Mouse (Mus musculus) CH12.LX (cell line): Measurements from ENCODE around the gene Lrrc75a. TPM values are rescaled to one million over a fixed set of nuclear protein-coding genes. Genes with fewer than 3 reads are reported as not detected.

Experiments used
- DNase-seq: peaks from one replicate; pipeline ENCODE4 v3.0.0-alpha.2; 2013; ENCODE audit errors: extremely low read depth
- H3K27ac ChIP-seq: 2 replicates; pipeline ENCODE4 v1.5.1; 2012; ENCODE audit warnings: low read depth, mild to moderate bottlenecking, control low read depth, moderate library complexity; ENCODE audit not compliant: insufficient read depth
- H3K27me3 ChIP-seq: replicated peaks from 2 replicates; pipeline ENCODE3; 2012; ENCODE audit warnings: inconsistent platforms
- H3K36me3 ChIP-seq, 2 experiments: replicated peaks in 1 of 2; 2 replicates each; pipeline versions ENCODE3 to v1.6.1; 2012; ENCODE audit warnings: inconsistent platforms in 1 of 2, low read length in 1 of 2, mild to moderate bottlenecking in 1 of 2, mixed read lengths in 1 of 2, moderate library complexity in 1 of 2; ENCODE audit not compliant: control insufficient read depth in 1 of 2, insufficient read depth in 1 of 2
- H3K4me1 ChIP-seq, 2 experiments: 2 replicates each; pipeline ENCODE4 v1.6.1; 2012; ENCODE audit warnings: inconsistent platforms in 1 of 2, moderate library complexity in 1 of 2; ENCODE audit not compliant: insufficient read depth in 2 of 2, control insufficient read depth in 1 of 2
- H3K4me2 ChIP-seq: 2 replicates; pipeline ENCODE4 v1.6.1; 2012; ENCODE audit warnings: low read depth, mild to moderate bottlenecking, control low read depth; ENCODE audit not compliant: poor library complexity, insufficient read depth, severe bottlenecking
- H3K4me3 ChIP-seq, 3 experiments: fragments of 150-350 bp in 1 of 3; sonication (generic) in 1 of 3; replicated peaks in 1 of 3; 2 replicates each; pipeline versions ENCODE3 to v1.5.1; 2011 to 2012; ENCODE audit warnings: low read depth in 2 of 3, low read length in 2 of 3, mild to moderate bottlenecking in 2 of 3, moderate library complexity in 2 of 3, control low read depth in 1 of 3, improper control_type of control experiment in 1 of 3, inconsistent platforms in 1 of 3, mixed read lengths in 1 of 3; ENCODE audit not compliant: poor library complexity in 1 of 3
- H3K79me2 ChIP-seq: replicated peaks from 2 replicates; pipeline ENCODE4 v1.6.1; 2012; ENCODE audit warnings: mild to moderate bottlenecking, moderate library complexity; ENCODE audit not compliant: control insufficient read depth, poor library complexity, insufficient read depth, severe bottlenecking; ENCODE audit errors: extremely low read depth
- H3K9ac ChIP-seq: 2 replicates; pipeline ENCODE4 v1.6.1; 2012; ENCODE audit warnings: low read depth, mild to moderate bottlenecking, control low read depth, moderate library complexity; ENCODE audit not compliant: insufficient read depth
- H3K9me3 ChIP-seq: replicated peaks from 2 replicates; pipeline ENCODE3; 2012; ENCODE audit warnings: low read length, inconsistent platforms, mixed read lengths
- CHD1 ChIP-seq: IDR thresholded peaks from 2 replicates; pipeline ENCODE4 v1.6.1; 2012; ENCODE audit warnings: low read depth, low read length, improper control_type of control experiment, inconsistent platforms
- ELF1 ChIP-seq: IDR thresholded peaks from 2 replicates; pipeline ENCODE4 v1.6.1; 2014; ENCODE audit warnings: low read depth, mild to moderate bottlenecking, inconsistent platforms, low read length, improper control_type of control experiment
- EP300 ChIP-seq: IDR thresholded peaks from 2 replicates; pipeline ENCODE4 v1.6.1; 2011; ENCODE audit warnings: low read length, improper control_type of control experiment
- HCFC1 ChIP-seq: IDR thresholded peaks from 2 replicates; pipeline ENCODE4 v1.6.1; 2012; ENCODE audit warnings: low read depth, mild to moderate bottlenecking, inconsistent platforms, low read length, improper control_type of control experiment
- MAZ ChIP-seq: IDR thresholded peaks from 2 replicates; pipeline ENCODE4 v1.6.1; 2012; ENCODE audit warnings: low read depth, mild to moderate bottlenecking, inconsistent platforms, low read length, improper control_type of control experiment, moderate library complexity
- MEF2A ChIP-seq: IDR thresholded peaks from 2 replicates; pipeline ENCODE4 v1.6.1; 2014; ENCODE audit warnings: low read depth, mild to moderate bottlenecking, inconsistent platforms, low read length, improper control_type of control experiment, borderline replicate concordance
- MYC ChIP-seq: IDR thresholded peaks from 2 replicates; pipeline ENCODE4 v1.6.1; 2011; ENCODE audit warnings: low read depth, mild to moderate bottlenecking, improper control_type of control experiment, low read length
- NELFE ChIP-seq: IDR thresholded peaks from 2 replicates; pipeline ENCODE4 v1.6.1; 2011; ENCODE audit warnings: low read depth, low read length, improper control_type of control experiment
- NRF1 ChIP-seq: IDR thresholded peaks from 2 replicates; pipeline ENCODE4 v1.6.1; 2014; ENCODE audit warnings: low read depth, mild to moderate bottlenecking, inconsistent platforms, low read length, improper control_type of control experiment, moderate library complexity
- PAX5 ChIP-seq: IDR thresholded peaks from 2 replicates; pipeline ENCODE4 v1.6.1; 2012; ENCODE audit warnings: low read length, inconsistent platforms, mixed read lengths
- POLR2AphosphoS2 ChIP-seq: IDR thresholded peaks from 2 replicates; pipeline ENCODE4 v1.6.1; 2011; ENCODE audit warnings: low read depth, low read length, improper control_type of control experiment
- RAD21 ChIP-seq: IDR thresholded peaks from 2 replicates; pipeline ENCODE4 v1.6.1; 2011; ENCODE audit warnings: low read depth, mild to moderate bottlenecking, low read length, improper control_type of control experiment, moderate library complexity
- RCOR1 ChIP-seq: conservative IDR thresholded peaks from 2 replicates; pipeline ENCODE4 v1.6.1; 2012; ENCODE audit warnings: low read depth, mild to moderate bottlenecking, inconsistent platforms, low read length, improper control_type of control experiment
- SIN3A ChIP-seq: IDR thresholded peaks from 2 replicates; pipeline ENCODE4 v1.6.1; 2012; ENCODE audit warnings: low read length, improper control_type of control experiment, inconsistent platforms
- TCF12 ChIP-seq: IDR thresholded peaks from 2 replicates; pipeline ENCODE4 v1.6.1; 2014; ENCODE audit warnings: low read depth, mild to moderate bottlenecking, inconsistent platforms, low read length, improper control_type of control experiment
- UBTF ChIP-seq: IDR thresholded peaks from 2 replicates; pipeline ENCODE4 v1.6.1; 2012; ENCODE audit warnings: low read depth, mild to moderate bottlenecking, inconsistent platforms, low read length, improper control_type of control experiment, moderate library complexity
- USF1 ChIP-seq: IDR thresholded peaks from 2 replicates; pipeline ENCODE4 v1.6.1; 2014; ENCODE audit warnings: low read depth, mild to moderate bottlenecking, inconsistent platforms, low read length, improper control_type of control experiment
- ZKSCAN1 ChIP-seq: IDR thresholded peaks from 2 replicates; pipeline ENCODE4 v1.6.1; 2012; ENCODE audit warnings: low read depth, inconsistent platforms, low read length, improper control_type of control experiment, borderline replicate concordance
- ZMIZ1 ChIP-seq: IDR thresholded peaks from 2 replicates; pipeline ENCODE4 v1.6.1; 2012; ENCODE audit warnings: low read depth, mild to moderate bottlenecking, inconsistent platforms, low read length, improper control_type of control experiment
- ZNF384 ChIP-seq: IDR thresholded peaks from 2 replicates; pipeline ENCODE4 v1.6.1; 2012; ENCODE audit warnings: low read depth, low read length, improper control_type of control experiment, inconsistent platforms
- dilution Hi-C: fragments of 300-500 bp; cut with MboI; formaldehyde crosslinking; loops from 2 replicates; pipeline ENCODE4 v1.14.3; 2020; ENCODE audit warnings: low sequenced_read_pairs; ENCODE audit not compliant: extremely low pct_unique_long_range_greater_than_20kb, extremely low pct_ligation_motif_present
- in situ Hi-C: fragments of 300-500 bp; cut with MboI; formaldehyde crosslinking; loops from 3 replicates; pipeline ENCODE4 v1.14.3; 2019; ENCODE audit warnings: low sequenced_read_pairs, low pct_ligation_motif_present, low pct_unique_long_range_greater_than_20kb, mixed read lengths
- polyA plus RNA-seq: library from polyadenylated mRNA; unstranded; fragments of >175 nt; gene quantifications from 2 replicates; pipeline ENCODE4 v1.2.1, GENCODE M21; 2012; ENCODE audit warnings: low read depth; ENCODE audit not compliant: insufficient read length
- total RNA-seq, 2 experiments: library from RNA; depleted of rRNA; stranded (reverse); fragments of 300-350 nt in 1 of 2; fragments of >200 nt in 1 of 2; gene quantifications; 2 replicates each; pipeline ENCODE4 v1.2.3; 2012 to 2014

Lrrc75a gene
- total and polyA plus RNA-seq, 3 experiments = 1.3 to 12.6 (median 1.8) TPM

- TF ChIP-seq ZNF384 = no peak
- TF ChIP-seq RCOR1 = no peak
- no peak for TF ChIP-seq POLR2AphosphoS2
- no peak for TF ChIP-seq USF1
- no peak for TF ChIP-seq ZKSCAN1
- TF ChIP-seq MEF2A = no peak
- no peak for TF ChIP-seq HCFC1
- TF ChIP-seq MAZ = no peak
- no peak for TF ChIP-seq CHD1
- no peak for TF ChIP-seq MYC
- no peak for TF ChIP-seq SIN3A
- TF ChIP-seq ZMIZ1 = no peak
- no peak for TF ChIP-seq NRF1
- no peak for TF ChIP-seq TCF12
- TF ChIP-seq NELFE = no peak
- no peak for TF ChIP-seq EP300
- no peak for TF ChIP-seq RAD21
- no peak for TF ChIP-seq UBTF
- no peak for TF ChIP-seq PAX5
- no peak for TF ChIP-seq ELF1
- no peaks in the 10 kb centered on the region for H3K79me2 ChIP-seq
- no peak overlapping the region for H3K4me3 ChIP-seq
- no peak for DNase-seq
- H3K9me3 ChIP-seq = peaks cover 3% of the 10 kb centered on the region
- no peak overlapping the region for H3K27ac ChIP-seq
- H3K36me3 ChIP-seq = no peaks in the 10 kb centered on the region
- no peaks in the 10 kb centered on the region for H3K27me3 ChIP-seq
- no peak overlapping the region for H3K9ac ChIP-seq
- in situ Hi-C loops (no loop called here), dilution Hi-C loops (no loop called here)
- peaks cover 0 to 5% of the 10 kb centered on the region in 2 experiments; a peak in 1 of 4 replicates for H3K4me1 ChIP-seq
- no peak overlapping the region for H3K4me2 ChIP-seq
Observed at GRCm38 (mm10) chr11:62629352-62630224, 18.7 kb downstream of the Lrrc75a start.
